Mouse (Mus musculus): ENCODE measurements around the gene Ciao2a. TPM values are rescaled to one million over a fixed set of nuclear protein-coding genes. Genes with fewer than 3 reads are reported as not detected.

The Ciao2a gene
- total RNA-seq (2021): 10 to 100 TPM; 23.7 to 27.9 TPM

DNA sequence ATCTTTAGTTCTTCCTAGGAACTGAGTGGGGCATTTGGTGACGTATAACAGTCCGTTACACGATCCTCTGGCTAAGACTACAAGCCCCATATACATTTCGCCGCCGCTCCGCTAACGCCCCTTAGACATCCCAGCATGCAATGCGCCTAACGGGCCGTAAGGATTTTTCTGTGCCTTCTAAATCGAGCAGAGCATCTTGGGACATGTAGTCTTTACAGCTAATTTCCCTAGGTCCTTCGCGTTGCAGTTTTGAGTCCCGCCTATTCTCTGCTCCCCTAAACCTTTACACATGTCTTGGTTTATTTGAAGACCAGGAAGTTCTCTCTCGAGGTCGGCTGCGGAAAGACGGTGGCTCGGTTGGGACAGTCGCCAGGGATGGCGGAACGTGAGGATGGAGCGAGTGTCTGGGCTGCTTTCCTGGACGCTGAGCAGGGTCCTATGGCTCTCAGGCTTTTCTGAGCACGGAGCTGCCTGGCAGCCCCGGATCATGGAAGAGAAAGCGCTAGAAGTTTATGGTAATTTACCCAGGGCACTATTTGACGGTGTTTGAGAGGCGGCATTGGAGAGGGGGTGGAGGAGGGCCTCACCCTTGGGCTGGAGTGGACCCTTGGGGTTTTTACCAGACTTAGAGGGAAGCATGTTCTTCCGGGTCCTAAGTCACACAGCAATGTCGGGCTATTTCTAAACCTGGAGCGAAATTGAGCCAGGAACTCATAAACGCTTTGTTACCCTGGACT lies at the start of gene Ciao2a, which contains the start of gene Snx1:
Ciao2a (plus strand) TSS at position 156 of the 737 bp plus-strand sequence.
Snx1 (minus strand) TSS at position 132 of the 737 bp plus-strand sequence.
- peak; percentile 93 for DNase-seq
- intact Hi-C loops (cut with DNase I): no loop called here

DNA sequence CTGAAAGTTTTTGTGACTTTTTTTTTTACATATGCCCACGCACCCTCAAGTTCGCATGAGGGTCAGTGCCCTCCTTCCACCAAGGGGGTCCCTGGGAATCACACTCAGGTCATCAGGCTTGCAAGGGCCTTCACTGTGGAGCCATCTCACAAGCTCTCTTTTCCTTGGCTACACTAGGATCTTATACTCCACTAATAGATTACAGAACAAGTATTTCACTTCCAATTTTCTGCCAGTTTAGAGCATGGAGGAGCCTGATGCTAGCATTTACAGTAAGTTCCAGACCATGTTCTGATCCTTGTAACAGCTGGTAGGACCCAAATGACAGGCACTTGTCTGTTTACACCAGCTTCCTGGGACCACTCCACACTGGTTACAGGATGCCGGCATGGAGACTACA lies 48.3 kb upstream of the Ciao2a start:
- no peak for DNase-seq
- intact Hi-C loops (cut with DNase I): no loop called here

DNA sequence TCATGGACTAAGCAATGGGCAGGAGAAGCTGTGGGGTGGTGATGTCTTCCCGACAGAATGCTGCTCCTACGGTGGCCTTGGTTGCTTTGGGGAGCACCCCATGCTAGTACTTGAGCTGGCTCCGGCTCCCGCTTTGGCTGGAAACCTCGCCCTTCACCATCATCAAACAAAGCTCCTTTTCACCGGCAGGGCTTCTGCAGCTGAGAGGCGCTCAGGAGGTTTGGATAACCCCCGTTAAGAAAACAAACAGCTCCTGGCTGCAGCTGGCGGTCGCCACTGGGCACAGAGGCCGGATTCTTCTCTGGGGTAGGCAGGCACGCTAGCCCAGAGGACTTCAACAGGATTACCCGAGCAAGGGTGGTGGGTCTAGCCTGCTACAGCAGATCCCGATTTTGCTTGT lies 47.9 kb upstream of the Ciao2a start:
- intact Hi-C loops (cut with DNase I): no loop called here
- peak; percentile 24 for DNase-seq

DNA sequence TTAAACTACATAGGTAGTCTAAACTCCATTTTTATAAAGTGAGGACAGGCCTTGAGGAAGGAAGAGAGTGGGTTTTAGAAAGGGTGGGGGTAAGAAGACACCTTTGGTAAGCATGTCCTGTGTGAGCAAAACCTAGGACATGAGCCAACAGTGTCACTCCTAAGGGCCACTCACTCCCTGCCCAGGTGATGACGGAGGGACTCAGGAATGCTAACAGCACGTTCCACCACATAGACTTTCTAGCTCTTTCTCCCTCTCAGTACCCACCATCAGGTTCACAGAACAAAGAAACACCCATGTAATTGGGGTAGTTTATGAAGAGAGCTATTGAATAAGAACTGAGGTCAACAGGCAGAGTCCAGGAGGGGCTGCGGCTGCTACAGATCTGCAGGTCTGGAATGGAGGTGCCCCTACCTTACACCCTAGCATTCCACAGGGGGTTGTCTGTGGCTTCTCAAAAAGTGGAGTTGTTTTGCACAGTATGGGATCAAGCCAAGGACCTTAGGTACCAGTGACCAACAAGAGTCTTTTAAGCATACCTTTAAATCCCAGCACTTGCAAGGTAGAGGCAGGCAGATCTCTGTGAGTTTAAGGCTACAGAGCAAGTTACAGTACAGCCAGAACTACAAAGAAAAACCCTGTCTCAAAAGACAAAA lies 45.5 kb upstream of the Ciao2a start:
- intact Hi-C loops (cut with DNase I): no loop called here

DNA sequence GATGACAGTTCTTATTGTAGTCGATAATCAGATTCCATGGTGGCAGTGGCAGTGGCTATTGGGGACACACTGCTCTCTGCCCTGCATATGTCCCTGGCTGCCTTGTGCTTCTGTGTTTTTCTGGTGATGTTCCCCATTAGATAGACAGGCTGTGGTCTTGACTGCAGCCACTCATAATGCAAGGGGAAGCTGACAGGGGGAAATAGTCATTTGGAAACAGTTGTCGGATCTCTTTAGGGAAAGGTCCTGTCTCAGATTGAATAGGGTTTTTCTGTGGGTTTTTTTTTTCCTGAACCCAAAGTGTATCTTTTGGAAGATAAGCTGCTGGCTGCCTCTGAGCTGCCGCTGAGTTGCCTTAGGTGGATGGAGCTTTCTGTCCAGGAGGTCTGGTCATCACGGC lies 44.4 kb upstream of the Ciao2a start:
- DNase-seq: no peak
- intact Hi-C loops (cut with DNase I): no loop called here

More for the DNA sequence above, 45.5 kb upstream of the Ciao2a start:
- no peak for DNase-seq

DNA sequence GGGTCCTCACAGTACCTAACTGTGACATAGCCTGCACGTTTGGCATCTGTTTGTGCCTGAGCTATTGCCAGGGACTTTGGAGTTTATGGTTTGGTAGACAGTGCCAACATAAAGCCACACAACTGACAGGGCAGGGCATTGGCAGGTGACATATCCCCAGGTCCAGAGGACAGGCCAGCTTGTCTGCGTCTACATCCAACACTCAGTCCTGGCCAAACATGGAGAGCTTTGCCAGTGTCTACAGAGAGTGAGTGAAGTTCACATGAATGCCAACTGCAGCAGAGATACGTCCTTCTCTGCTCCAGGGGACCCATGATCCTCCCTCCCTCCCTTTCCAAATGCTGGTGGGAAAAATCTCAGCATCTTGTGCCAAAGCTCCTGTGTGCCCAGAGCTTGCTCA lies 42.2 kb upstream of the Ciao2a start:
- peak; percentile 44 for DNase-seq
- intact Hi-C loops (cut with DNase I): no loop called here

DNA sequence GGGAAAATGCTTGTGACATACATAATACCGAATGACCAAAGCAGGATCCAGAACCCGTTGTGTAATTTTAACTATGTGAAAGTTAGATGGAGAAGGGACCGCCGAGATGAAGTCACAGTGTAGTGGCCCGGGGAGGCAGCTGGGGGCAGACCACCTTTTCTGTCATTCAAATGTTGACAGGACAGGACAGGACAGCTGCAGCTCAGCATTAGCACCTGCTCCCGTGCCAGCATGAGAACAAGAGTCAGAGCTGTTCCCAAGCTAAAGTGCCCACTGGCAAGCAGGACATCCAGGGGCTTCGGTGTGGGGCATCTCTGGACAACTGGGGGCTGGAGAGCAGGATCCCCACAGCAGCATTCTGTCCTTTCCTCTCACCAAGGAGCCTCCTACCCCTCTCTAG lies 39.3 kb upstream of the Ciao2a start:
- intact Hi-C loops (cut with DNase I): no loop called here

DNA sequence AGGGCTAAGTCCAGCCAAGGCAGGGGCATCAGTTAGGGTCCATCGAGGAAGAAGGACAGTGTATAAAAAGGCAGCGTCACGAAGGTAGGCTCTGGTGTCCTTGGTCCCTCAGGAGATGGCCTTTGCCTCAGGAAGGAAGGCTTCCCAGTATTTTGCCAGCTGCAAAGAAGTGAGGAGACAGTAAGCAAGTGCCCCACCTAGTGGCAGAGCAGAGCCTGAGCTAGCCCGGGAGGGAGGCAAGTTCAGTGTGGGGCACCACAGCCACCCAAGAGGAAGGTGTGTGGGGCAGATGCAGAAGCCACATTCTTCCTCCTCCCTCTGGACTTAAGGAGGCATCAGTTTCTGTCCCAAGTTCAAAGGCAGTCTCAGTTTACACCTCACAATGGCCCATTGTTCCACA lies 38.0 kb upstream of the Ciao2a start:
- intact Hi-C loops (cut with DNase I): no loop called here
- DNase-seq: peak; percentile 63

More for the DNA sequence above, 39.3 kb upstream of the Ciao2a start:
- DNase-seq: no peak

DNA sequence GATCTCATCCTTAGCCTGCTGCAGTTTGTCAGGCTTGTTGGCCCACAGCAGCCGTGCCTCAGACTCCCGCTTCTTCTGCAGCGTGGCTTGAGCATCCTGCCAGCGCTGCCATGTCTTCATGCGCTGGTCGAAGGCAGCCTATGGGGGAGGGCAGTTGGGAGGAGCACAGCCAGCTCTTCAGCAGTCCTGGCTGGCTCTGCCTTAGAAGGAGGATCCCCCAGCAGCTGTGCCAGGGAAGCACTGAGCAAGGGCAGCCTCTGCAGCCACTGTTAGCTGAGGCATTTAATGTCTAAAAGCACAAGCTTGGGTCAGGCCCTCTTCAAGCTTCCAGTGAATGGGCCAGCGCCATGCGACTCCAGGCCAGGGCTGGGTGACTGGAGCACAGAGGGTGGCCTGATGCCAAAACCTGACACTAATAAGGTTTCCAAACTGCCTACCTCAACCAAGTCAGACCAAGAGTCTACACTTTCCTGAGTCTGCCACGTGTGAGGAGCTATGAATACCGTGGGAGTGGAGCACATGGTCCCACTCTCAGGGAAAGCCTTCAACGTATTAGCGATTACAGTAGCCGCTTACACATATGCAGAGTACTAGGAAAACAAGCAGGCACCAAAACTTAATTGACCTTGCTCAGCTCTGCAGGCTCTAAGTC lies 35.7 kb upstream of the Ciao2a start:
- intact Hi-C loops (cut with DNase I): no loop called here
- peak; percentile 8 for DNase-seq

DNA sequence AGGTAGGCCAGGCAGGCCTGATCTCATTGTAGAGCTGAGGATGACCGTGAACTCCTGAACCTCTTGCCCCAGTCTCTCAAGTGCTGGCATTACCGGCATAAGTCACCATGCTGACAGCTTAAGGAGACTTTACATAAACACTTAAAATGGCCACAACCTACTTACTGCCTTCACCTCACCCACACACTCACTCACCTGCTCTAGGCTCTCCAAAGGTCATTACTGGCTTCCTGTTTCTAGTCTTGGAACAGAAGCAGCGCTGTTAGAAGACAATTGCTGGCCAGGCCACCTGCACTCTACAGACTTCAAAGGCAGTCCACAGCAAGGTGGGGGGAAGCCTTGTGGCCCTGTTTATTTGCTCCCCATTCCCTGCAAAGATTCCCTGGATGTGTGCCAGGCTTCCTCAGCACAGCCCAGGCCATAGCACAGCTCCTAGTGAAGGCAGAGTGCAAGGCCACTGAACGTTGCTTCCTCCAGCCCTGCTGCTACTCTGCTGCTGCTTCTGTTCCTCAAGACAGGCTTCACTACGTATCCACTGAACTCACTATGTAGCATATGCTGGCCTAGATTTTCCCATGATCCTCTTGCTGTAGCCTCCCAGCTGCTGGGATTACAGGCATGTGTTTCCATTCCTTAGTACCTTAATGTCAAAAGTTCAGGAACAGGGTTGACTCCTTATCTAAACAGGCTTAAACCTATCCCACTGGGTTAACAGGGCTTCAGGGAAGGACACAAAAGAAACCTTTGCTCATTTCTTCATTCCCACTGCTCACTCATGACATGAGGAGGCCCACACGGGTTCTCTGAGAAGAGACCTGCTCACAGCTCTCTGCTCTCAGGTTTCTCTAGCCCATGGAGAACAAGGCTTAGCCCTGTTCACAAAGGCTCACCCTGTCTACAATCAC lies 34.8 kb upstream of the Ciao2a start:
- intact Hi-C loops (cut with DNase I): no loop called here
- DNase-seq: no peak

DNA sequence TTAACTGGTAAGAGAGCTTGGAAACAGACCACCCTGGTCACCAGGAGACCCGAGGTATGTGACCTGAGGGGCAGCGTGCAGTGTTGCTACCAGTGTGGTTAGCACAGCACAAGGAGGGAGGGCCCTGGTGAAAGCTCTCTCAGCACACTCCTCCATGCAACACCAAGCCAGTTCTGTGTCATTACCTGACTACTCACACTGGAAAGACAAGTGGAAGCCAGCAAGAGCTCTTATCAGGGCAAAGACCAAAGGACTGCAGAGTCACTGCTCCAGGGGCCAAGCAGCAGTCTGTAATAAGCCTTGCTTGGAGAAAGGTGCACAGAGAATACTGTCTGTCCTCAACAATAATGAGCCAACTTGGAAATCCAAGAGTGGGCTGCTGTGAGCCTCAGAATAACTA lies 33.7 kb upstream of the Ciao2a start:
- DNase-seq: no peak
- intact Hi-C loops (cut with DNase I): no loop called here

DNA sequence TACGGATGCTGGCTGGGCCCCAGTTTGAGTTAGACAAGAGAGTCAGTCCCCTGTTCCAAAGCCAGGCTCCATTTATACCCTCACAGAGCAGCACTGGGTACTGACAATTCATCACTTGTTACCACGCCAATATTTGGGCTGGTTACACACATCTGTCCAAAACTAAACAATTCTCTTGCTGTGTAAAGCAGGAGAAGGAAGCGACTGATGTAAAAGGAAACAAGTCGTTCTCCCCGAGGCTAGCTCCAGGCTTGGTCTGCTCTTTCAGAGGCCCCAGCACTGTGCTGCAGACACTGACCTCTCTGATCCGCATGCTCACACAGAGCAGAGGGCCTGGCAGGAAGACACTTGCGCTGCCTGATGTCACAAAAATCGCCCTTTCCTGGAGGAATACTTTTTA lies 24.8 kb upstream of the Ciao2a start:
- no peak for DNase-seq
- intact Hi-C loops (cut with DNase I): no loop called here

DNA sequence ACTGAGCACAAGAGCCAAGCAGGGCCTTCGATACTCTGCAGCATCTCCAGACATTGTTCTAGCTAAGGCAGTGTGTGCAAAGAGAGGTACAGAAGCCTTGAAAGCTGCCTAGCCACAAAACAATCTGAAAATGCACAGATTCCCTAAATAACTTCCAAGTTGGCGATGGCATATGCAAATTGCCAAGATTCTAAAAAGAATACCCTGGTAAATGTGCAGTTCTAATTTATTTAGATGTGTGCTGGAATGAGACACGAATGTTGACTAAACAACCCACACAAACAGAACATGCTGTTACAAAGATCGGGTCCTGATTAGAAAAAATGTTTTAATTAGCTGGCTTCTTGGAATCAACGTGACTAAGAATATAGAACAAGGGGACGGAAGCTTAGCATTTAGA lies 23.7 kb upstream of the Ciao2a start:
- intact Hi-C loops (cut with DNase I): no loop called here
- DNase-seq: no peak

DNA sequence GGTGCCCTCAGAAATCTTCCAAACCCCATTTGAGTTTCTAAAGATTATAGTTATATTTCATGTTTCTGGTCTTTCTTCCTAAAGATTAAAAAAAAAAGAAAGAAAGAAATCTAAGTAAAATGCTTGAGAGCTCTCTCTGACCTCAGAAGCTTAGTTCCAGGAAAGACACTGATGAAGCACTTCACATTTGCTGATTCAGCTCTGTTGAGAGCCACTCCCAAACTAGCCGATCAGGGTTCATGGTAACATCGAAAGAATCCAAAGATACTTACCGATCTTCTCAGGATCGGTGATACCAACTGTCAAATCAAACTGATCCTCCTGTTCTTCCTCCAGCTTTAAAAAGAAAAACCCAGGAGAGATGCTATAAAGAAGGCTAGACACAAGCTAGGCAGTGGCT lies 21.8 kb upstream of the Ciao2a start:
- DNase-seq: no peak
- intact Hi-C loops (cut with DNase I): no loop called here

DNA sequence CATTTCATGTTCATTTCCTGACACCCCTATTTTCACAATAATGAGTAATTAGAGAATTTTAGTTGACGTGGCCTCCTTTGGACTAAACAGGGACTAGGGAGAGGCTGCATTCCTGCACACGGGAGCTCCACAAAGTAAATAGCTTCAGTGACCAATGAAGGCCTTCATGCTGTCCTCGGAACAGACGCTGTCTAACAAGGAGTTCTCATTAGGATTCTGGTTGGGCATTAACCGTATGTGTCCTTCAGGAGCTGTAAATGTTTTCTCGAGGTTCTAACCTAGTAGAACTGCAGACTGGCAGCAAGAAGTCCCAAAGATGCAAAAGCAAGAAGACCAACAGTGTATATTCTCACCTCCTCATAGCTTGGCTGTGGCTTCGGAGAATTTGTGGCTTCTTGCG lies 21.2 kb upstream of the Ciao2a start:
- no peak for DNase-seq
- intact Hi-C loops (cut with DNase I): no loop called here

DNA sequence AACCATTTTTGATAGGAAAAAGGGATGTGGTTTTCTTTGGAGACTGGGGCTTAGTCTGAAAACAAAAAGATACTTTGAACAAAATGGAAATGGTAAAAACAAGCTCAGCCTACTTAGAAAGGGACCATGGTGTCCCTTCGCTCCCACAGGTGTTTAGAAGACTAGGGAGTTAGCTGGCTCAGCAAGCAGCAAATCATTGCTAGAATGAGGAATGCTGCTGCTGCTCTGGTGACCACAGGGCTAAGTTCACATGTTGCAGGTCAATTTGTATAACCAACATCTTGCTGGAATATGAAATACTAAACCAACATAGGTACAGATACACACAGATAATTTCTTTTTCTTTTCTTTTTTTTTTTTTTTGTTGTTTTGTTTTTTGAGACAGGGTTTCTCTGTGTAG lies 16.8 kb upstream of the Ciao2a start:
- no peak for DNase-seq
- intact Hi-C loops (cut with DNase I): no loop called here

DNA sequence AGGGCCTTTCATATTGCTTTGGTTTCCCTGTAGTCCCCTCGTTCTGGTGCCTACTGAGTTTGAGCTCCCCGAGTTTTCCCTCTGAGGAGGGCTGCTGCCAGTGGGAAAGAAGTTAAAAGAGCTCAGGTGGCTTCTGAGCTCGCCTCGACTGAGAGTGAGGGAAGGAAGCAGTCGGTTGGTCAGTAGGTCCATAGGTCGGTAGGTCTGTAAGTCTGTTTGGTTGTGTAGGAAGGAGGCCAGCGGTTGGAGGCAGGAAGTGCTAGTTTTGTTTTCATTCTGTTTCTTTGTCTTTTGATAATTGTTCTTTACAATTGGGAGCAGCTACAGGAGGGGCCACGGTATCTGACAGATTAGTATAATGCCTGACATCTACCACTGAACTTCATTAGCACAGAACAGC lies 16.3 kb upstream of the Ciao2a start:
- intact Hi-C loops (cut with DNase I): no loop called here
- DNase-seq: no peak

DNA sequence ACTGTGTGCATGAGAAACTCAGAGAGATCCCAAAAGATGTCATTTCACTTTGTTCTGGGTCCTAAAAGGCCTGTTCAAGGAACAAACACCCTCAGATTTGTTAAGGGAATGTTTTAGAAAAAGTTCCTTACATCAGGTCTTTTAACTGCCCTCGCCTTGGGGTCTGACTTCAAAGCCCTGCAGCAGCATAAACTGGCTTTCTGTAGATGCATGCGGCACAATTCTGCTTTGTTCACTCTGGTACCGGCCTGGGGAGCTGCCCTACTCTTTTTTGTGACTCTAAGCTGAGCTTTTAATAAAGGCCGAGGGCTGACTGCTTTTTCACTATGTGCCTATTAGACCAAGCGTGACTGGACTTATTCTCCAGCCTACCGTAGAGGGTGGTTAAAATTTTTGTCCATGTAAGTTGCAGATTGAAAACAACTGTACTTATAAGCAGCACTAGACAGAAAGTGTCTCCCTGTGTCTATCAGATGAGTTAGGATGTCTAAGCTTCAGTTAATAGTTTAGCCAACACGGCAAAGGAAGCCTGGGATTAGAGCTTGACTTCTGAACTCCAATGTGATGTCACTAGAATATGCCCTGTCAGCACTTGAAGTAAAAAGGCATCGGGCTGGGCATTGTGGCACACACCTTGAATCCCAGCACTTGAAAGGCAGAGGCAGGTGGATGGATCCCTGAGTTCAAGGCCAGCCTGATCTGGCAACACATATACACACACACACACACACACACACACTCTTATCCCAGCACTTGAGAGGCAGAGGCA lies 15.6 kb upstream of the Ciao2a start:
- intact Hi-C loops (cut with DNase I): no loop called here
- DNase-seq: no peak

DNA sequence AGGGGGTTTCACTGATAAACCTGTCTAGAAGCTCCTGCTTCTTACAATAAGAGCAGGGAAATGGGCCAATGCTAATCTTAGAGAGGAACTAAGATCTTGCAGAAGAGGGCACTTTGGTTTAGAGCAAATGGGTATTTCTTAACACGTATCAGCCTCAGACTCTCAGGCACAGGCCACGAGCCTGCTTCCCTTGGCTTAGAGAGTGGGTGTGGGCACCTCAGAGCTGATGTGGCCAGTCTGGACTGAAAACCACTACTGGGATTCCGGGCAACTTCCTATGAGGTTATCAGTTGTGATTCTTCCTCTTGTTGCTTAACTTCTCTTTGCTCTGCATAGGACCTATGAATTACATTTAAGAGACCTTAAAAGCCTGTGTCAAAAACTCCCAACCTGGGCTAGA lies 12.1 kb upstream of the Ciao2a start:
- intact Hi-C loops (cut with DNase I): no loop called here

DNA sequence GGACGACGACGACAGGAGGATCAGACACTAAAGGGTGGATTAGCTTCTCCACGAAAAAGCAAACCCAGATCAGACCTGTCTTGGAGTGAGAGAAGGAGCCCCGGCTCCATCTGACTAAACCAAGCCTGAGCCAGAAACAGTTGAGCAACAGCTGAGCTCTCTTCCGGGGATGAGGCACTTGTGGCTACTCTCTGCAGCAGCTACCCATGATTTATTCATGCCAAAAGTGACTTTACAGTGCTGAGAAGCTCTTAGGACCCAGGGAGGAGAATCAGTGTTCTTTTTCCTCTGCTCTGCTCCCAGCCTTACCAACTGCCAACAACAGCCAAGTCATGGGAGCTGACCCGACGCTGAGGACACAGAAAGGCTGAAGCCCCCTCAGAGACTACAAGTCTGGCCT lies 9.5 kb upstream of the Ciao2a start:
- intact Hi-C loops (cut with DNase I): no loop called here
- DNase-seq: no peak

More for the DNA sequence above, 12.1 kb upstream of the Ciao2a start:
- no peak for DNase-seq

All from left cerebral cortex, postnatal 4 days (tissue).